Mouse (Mus musculus): ENCODE measurements at regions not wholly inside any gene's neighbourhood (a gene's known extent, or its start where the extent isn't known, plus 50 kb on each side); places are given as distances from the start of the nearest gene placed in this dataset.
A peak's percentile ranks its signal among the peaks of the same experiment; 100 is the strongest.
"Not testable (repeated sequence)": the region's sequence is repeated elsewhere in the genome, so short reads cannot be mapped to it uniquely, and the experiment has no call there.

- Histone ChIP-seq H3K36me3 (no peaks in the 10 kb centered on the region), H3K4me3 (replicated peaks) (no peak overlapping the region), H3K9me3 (replicated peaks) (no peaks in the 10 kb centered on the region), H3K27ac (replicated peaks) (no peak overlapping the region), H3K27me3 (replicated peaks) (no peaks in the 10 kb centered on the region), H3K9ac (replicated peaks) (no peak overlapping the region), H3K4me2 (no peak overlapping the region), H3K4me1 (no peaks in the 10 kb centered on the region)
- 73% methylated on average over 8 of the region's 8 CpGs for WGBS
- ATAC-seq (ENCODE audit: low FRiP score), result no peak
These were observed 55.9 kb upstream of the Inpp4b start for GRCm38 (mm10) chr8:81286280-81287034.

GRCm38 (mm10) chr8:81260089-81260488 lies 82.3 kb upstream of the Inpp4b start:
- Histone ChIP-seq H3K9ac (replicated peaks) (no peak overlapping the region), H3K4me3 (replicated peaks) (no peak overlapping the region), H3K27me3 (replicated peaks) (no peaks in the 10 kb centered on the region), H3K4me1 (no peaks in the 10 kb centered on the region), H3K4me2 (no peak overlapping the region), H3K9me3 (replicated peaks) (no peaks in the 10 kb centered on the region), H3K36me3 (no peaks in the 10 kb centered on the region), H3K27ac (replicated peaks) (no peak overlapping the region)
- 72% methylated on average over 2 of the region's 2 CpGs for WGBS
- peak; percentile 66 for ATAC-seq (ENCODE audit: low FRiP score)

- Histone ChIP-seq H3K9me3 (replicated peaks) (no peaks in the 10 kb centered on the region), H3K27me3 (replicated peaks) (no peaks in the 10 kb centered on the region), H3K36me3 (no peaks in the 10 kb centered on the region), H3K4me1 (no peaks in the 10 kb centered on the region), H3K27ac (replicated peaks) (no peak overlapping the region), H3K9ac (replicated peaks) (no peak overlapping the region), H3K4me3 (replicated peaks) (no peak overlapping the region), H3K4me2 (no peak overlapping the region)
- no peak for ATAC-seq (ENCODE audit: low FRiP score)
- WGBS, result 92% methylated on average over 3 of the region's 3 CpGs
These were observed 118.5 kb upstream of the Inpp4b start for GRCm38 (mm10) chr8:81223872-81224271.

GRCm38 (mm10) chr8:81187061-81187790 lies 155.1 kb upstream of the Inpp4b start:
- H3K4me3 ChIP-seq (replicated peaks); H3K9me3 ChIP-seq (replicated peaks); H3K27ac ChIP-seq (replicated peaks); H3K36me3 ChIP-seq; H3K27me3 ChIP-seq (replicated peaks); H3K9ac ChIP-seq (replicated peaks); H3K4me2 ChIP-seq; H3K4me1 ChIP-seq; ATAC-seq (ENCODE audit: low FRiP score): not testable (repeated sequence)
- WGBS, result 77% methylated on average over 11 of the region's 11 CpGs

DNA sequence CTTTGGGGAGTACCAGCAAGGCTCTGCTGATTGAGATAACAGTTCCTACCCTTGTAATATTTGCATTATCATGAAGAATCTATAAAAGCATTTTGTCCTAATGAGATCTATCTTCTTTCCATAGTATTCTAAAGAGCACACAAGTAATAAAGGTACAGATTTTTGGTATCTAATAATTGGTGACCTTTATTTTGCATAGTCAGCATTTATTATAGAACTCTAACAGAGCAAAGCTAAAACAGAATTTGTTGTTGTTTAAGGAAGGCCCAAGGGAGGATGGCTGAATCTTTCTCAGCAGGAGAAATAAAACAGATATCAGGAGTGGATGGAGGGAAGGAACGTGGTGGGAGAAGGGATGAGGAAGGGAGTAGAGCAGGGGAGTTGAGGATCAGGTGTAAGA lies 160.8 kb upstream of the Usp38 start:
- Histone ChIP-seq H3K9ac (replicated peaks) (no peak overlapping the region), H3K4me2 (no peak overlapping the region), H3K4me3 (replicated peaks) (no peak overlapping the region), H3K27me3 (replicated peaks) (no peaks in the 10 kb centered on the region), H3K36me3 (no peaks in the 10 kb centered on the region), H3K4me1 (no peaks in the 10 kb centered on the region), H3K27ac (replicated peaks) (no peak overlapping the region), H3K9me3 (replicated peaks) (no peaks in the 10 kb centered on the region)
- WGBS, result 68% methylated on average over 1 of the region's 1 CpGs
- ATAC-seq (ENCODE audit: low FRiP score), result no peak

GRCm38 (mm10) chr8:81147239-81147638 lies 132.5 kb upstream of the Usp38 start:
- Histone ChIP-seq H3K27me3 (replicated peaks) (no peaks in the 10 kb centered on the region), H3K4me1 (no peaks in the 10 kb centered on the region), H3K9me3 (replicated peaks) (no peaks in the 10 kb centered on the region; the same call in 1 of the 2 replicates), H3K36me3 (no peaks in the 10 kb centered on the region), H3K9ac (replicated peaks) (no peak overlapping the region), H3K27ac (replicated peaks) (no peak overlapping the region), H3K4me3 (replicated peaks) (no peak overlapping the region), H3K4me2 (no peak overlapping the region)
- 93% methylated on average over 3 of the region's 3 CpGs for WGBS
- no peak for ATAC-seq (ENCODE audit: low FRiP score)

- H3K9ac ChIP-seq (replicated peaks), result no peak overlapping the region
- no peaks in the 10 kb centered on the region for H3K36me3 ChIP-seq
- H3K4me1 ChIP-seq, result no peaks in the 10 kb centered on the region
- no peak for ATAC-seq (ENCODE audit: low FRiP score)
- no peaks in the 10 kb centered on the region for H3K27me3 ChIP-seq (replicated peaks)
- H3K4me2 ChIP-seq, result no peak overlapping the region
- H3K27ac ChIP-seq (replicated peaks), result no peak overlapping the region
- H3K9me3 ChIP-seq (replicated peaks), result no peaks in the 10 kb centered on the region
- no peak overlapping the region for H3K4me3 ChIP-seq (replicated peaks)
- 80% methylated on average over 4 of the region's 4 CpGs for WGBS
These were observed 92.2 kb upstream of the Usp38 start for GRCm38 (mm10) chr8:81106763-81107509.

DNA sequence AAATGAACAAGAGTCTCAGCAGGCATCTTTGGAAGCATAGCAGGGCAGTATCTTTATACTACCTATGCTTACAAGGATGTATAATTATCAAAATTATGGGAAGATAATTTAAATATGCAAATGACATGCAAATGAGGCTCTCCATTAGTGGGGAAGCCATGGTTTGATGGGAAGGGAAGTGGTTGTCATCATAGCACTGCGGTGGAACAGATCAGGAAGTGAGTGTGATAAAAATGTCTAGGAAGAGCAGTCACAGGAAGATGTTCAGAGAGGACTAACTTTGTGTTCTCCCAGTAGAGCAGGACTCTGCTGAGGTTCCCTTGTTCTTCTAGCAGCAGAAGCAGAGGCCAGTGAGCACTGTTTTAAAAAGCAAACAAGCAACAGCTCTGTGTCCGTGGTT lies 84.2 kb upstream of the Usp38 start:
- Histone ChIP-seq H3K27ac (replicated peaks) (no peak overlapping the region), H3K4me3 (replicated peaks) (no peak overlapping the region), H3K36me3 (no peaks in the 10 kb centered on the region), H3K4me1 (no peaks in the 10 kb centered on the region), H3K9me3 (replicated peaks) (no peaks in the 10 kb centered on the region), H3K4me2 (no peak overlapping the region), H3K9ac (replicated peaks) (no peak overlapping the region), H3K27me3 (replicated peaks) (no peaks in the 10 kb centered on the region)
- no peak for ATAC-seq (ENCODE audit: low FRiP score)
- WGBS, result 72% methylated on average over 2 of the region's 2 CpGs

DNA sequence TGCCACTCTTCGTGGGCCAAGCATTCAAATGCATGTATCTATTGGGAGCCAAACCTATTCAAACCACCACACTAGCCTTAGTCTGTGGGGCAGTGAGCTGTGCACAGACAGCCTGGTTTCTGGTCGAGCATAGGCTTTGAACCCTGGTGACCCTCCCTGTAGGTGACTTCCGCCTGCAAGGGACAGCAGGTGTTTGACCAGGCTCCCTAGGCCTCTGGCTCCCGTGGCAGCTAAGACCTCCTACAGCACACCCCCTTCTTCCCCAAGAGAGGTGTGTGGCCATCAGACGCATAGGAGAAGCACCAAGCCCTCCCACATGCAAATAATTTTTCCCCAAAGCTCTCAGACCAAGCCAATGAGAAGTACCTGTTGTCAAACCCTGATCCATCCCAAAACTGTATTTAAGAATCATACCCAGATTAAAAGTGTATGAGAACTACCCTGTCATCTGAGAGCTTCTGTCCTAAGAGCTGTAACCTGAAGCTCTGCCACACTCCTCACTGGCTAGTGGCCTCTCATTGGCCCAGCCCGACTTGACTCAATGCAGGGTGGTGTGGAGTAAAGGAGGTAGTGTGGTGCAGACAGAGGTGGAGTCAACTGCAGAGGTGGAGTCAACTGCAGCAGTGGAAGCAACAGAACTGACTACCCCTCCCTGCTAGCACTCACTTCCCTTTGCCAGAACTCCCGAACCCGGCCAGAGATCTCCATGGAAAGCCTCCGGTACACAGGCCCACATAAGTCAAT lies 82.5 kb upstream of the Usp38 start:
- no peaks in the 10 kb centered on the region for H3K4me1 ChIP-seq
- no peaks in the 10 kb centered on the region for H3K36me3 ChIP-seq
- no peak overlapping the region for H3K27ac ChIP-seq (replicated peaks)
- no peaks in the 10 kb centered on the region for H3K27me3 ChIP-seq (replicated peaks)
- H3K4me2 ChIP-seq, result no peak overlapping the region
- 61% methylated on average over 9 of the region's 9 CpGs for WGBS
- no peaks in the 10 kb centered on the region for H3K9me3 ChIP-seq (replicated peaks)
- no peak overlapping the region for H3K4me3 ChIP-seq (replicated peaks)
- no peak for ATAC-seq (ENCODE audit: low FRiP score)
- H3K9ac ChIP-seq (replicated peaks), result no peak overlapping the region

DNA sequence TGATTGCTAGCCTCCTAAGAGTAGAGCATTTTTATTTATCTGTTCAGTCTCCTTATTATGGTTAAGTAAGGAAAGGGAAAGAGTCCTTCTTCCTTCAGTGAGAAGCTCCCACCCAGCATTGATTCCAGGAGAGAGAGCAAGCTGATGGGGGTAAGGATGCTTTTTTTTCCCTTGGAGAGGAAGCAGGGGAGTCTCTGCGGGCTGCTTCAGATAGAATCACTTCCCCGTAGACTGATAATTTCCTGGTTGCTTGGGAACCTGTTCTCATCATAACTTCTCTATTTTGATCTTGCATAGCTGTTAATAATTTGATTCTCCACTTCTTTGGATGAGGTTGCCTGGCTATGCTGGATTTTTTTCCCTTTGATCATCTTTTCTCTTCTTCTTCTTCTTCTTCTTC lies 80.5 kb upstream of the Usp38 start:
- H3K4me2 ChIP-seq, result no peak overlapping the region
- no peak for ATAC-seq (ENCODE audit: low FRiP score)
- H3K4me1 ChIP-seq, result no peaks in the 10 kb centered on the region
- WGBS, result 71% methylated on average over 2 of the region's 2 CpGs
- no peaks in the 10 kb centered on the region for H3K36me3 ChIP-seq
- no peak overlapping the region for H3K27ac ChIP-seq (replicated peaks)
- H3K27me3 ChIP-seq (replicated peaks), result no peaks in the 10 kb centered on the region
- H3K9me3 ChIP-seq (replicated peaks), result no peaks in the 10 kb centered on the region
- H3K4me3 ChIP-seq (replicated peaks), result no peak overlapping the region
- no peak overlapping the region for H3K9ac ChIP-seq (replicated peaks)

- Histone ChIP-seq H3K4me1 (no peaks in the 10 kb centered on the region), H3K27me3 (replicated peaks) (no peaks in the 10 kb centered on the region), H3K9ac (replicated peaks) (no peak overlapping the region), H3K36me3 (no peaks in the 10 kb centered on the region), H3K4me3 (replicated peaks) (no peak overlapping the region), H3K4me2 (no peak overlapping the region), H3K9me3 (replicated peaks) (no peaks in the 10 kb centered on the region), H3K27ac (replicated peaks) (no peak overlapping the region)
- 68% methylated on average over 12 of the region's 12 CpGs for WGBS
- peak; percentile 41; the same call in 1 of the 2 replicates for ATAC-seq (ENCODE audit: low FRiP score)
These were observed 66.3 kb upstream of the Usp38 start for GRCm38 (mm10) chr8:81080865-81081637.

Data from neural tube, embryonic 15.5 days (tissue).